Mouse (Mus musculus) heart, postnatal 0 days (tissue): Measurements from ENCODE around the gene Bcl2l11.

ENCODE experiments used
- CTCF ChIP-seq: IDR thresholded peaks from 2 replicates; pipeline ENCODE4 v1.5.1; 2016; ENCODE audit warnings: antibody characterized with exemption, control low read depth, low read depth
- EP300 ChIP-seq: IDR thresholded peaks from 2 replicates; pipeline ENCODE4 v1.6.1; 2016; ENCODE audit warnings: antibody characterized with exemption, low read depth

GRCm38 (mm10) chr2:128169486-128169885 lies 43.6 kb downstream of the Bcl2l11 start:
- TF ChIP-seq CTCF (no peak), EP300 (no peak)
